Mouse (Mus musculus) brain, adult 2 months (tissue): ENCODE results near the gene Rbm34.

Source experiments
- DNase-seq: peaks from one replicate; pipeline ENCODE4 v3.0.0; 2011; ENCODE audit warnings: low read depth, low spot score

The Rbm34 gene

DNA sequence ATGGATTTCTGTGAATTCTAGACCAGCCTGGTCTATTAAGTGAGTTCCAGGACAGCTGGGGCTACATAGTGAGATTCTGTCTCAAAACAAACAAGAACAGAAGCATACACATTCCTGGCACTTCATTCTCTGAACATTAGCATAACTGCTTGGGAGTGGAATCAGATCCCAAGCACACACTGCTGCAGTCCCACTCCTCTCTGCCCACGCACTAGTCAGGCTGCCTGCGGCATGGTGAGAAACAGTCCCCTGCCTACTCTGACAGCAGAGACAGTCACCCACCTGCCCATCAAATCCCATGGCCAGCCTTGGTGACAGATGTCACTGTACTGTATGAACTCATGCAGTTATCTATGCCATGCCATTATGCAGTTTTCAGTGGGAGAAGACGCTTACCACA, 9.4 kb downstream of the Rbm34 start:
- peak; percentile 79 for DNase-seq

DNA sequence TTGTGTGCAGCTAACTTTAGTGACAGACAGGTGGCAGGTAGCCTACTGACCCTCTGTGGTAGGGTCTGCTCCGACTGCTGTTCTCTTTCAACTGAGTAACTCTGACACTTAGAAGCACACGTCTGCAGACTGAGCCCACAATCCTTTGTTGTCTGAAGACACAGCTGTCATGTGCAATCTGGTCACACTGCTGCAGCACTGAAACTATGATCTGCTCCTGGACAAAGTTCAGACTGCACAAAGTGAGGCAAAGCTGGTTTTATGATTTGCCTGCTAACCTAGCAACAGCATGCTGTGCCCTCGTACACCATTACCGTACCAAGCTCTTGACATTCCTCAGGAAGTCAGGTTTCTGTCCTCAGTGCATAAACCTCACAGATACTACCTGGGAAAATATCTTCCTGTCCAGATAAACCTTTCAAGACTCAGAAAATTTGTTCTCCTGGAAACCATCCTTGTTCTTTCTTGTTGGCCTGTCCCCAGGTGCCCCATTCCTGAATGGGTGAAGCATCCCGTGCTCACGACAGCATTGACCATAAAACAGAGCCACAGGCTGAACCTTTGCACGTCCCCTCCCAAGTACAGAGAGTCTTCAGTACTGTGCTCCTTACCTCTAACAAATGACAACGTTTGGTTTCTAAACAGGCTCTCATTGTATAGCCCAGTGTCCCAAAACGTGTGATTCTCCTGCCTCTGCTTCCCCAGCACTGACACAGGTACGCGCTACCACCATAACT, 18.8 kb downstream of the Rbm34 start:
- no peak for DNase-seq

DNA sequence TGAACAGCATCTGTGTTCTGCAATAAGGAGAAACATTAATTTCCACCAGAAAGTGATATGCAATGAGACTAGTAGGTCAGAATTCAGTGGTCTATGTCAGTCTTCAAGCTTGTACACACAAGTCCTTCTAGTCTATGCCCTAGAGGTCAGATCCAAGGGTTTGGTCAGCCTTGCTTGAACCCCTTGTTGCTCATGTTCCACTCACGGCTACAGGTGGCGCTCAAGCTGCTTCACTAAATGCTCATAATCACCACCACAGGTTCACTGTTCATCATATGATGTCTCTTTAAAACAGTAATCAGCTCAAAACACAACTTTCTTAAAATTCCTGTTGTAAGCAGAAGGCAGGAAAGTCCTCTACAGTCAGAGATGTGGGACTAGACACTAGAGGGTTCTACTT, 21.3 kb downstream of the Rbm34 start:
- no peak for DNase-seq

DNA sequence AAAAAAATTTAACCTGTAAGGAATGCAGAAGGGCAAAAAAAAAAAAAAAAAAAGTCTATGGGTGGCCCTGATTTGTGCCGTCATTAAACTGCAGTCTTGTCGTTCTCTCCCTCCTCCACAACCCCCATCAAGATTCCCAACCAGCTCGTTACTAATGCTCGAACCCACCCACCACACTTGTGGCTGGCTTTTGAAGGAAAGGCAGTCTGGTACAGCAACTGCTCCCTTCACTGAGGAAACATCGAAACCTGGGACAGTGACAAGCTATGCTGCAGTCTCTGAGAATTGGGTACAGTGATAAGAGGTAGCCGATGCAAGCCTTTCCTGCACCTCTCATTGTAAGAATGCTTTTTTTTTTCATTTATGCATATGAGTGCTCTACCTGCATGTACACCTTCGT, 24.4 kb downstream of the Rbm34 start:
- DNase-seq, result peak; percentile 61

DNA sequence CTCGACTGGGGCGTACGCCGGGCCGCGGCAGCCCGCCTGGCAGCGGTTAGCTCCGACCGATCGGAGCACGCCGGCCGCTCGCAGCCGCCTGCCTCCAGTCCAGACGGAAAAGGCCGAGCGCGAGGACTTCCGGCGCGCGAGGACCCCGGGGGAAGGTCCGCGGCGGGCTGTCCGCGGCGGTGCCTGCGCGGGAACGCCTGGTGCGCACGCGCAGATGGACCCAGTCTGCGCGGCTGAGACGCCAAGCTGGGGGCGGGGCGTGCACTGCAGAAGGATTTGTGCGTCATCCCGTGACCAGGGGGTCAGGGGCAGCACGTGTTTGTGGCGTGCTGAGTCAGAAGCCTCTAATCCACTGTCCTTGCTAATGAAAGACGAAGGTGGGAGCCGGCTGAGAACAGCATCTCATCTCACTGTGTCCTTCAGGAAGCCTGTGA, 25.1 kb downstream of the Rbm34 start, which contains the start of gene Tomm20:
Gene Tomm20, minus strand, starts transcription at position 115 of the 434 bp plus-strand sequence.
- DNase-seq, result peak; percentile 98

DNA sequence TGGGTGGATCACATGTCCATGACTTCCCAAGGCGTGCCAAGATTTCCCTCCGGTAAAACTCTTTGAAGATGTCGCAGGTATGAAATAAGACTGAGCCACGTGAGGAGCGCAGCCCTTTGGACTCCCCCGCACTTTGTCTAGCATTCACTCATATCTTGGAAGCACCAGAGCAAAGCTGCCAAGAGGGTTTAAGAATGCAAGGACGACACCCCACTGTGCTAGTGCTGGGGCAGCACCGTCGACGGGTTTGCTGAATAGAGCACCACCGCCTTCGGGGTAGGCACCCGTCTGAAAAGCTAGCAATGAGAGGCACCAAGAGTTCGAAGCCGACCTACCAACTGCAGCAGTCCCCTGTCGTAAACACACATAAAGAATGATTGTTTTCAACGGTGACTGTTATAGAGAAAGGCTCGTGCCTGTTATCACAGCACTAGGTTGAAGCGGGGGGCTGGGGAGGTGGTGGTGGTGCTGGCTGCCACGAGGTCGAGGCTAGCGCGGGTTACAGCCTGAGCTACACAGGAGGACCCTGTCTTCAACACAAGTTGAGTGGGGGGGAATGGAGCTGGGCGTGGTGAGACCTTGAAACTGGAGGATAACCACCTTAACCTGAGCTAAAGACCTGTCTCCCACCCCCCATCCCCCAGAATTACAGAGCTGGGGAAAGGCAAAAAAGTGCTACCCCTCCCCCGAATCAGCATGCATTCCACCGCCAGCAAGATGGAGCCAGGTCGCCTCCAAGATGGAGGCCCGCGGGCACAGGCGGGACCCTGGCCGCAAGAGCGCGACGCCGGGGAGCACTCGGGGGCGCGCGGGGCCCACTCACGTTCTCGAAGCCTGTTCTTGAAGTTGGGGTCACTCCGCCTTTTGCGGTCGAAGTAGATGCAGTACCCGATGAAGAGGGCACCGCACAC, 25.8 kb downstream of the Rbm34 start:
- peak; percentile 69 for DNase-seq

DNA sequence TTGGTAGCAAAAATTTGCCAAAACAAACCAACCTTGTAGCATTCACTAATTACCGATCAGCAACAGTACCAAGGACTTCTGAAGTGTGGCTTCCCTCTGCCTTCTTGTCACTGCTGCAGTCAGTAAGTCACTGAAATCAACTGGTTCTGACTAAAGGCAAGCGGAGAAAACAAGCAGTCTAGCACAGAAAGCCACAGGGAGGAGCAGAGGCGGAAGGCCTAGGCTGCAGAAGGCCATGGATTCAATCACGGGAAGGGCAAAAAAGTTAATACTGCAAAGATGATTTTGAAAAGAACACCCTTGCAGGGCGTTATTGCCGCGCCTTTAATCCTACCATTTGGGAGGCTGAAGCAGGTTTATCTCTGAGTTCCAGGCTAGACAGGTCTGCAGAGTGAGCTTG, 27.3 kb downstream of the Rbm34 start:
- no peak for DNase-seq

DNA sequence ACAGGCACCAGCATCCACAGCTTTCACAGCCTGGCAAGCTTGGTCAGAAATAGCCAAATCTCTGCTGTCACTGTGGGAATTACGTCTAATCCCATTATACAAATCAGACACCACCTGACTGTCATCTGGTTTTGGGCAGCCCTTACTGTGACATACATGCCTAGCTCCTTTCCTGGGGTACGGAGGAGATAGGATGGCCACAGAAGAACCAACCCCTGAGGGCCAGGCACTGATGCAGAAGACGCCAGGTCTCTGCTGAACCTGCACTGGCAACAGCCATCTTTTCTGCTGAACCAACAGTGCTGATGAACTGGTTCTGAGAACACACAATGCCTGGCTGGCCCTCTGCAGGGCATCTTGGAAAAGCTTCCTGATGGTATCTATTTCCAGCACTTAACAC, 33.5 kb downstream of the Rbm34 start:
- no peak for DNase-seq

DNA sequence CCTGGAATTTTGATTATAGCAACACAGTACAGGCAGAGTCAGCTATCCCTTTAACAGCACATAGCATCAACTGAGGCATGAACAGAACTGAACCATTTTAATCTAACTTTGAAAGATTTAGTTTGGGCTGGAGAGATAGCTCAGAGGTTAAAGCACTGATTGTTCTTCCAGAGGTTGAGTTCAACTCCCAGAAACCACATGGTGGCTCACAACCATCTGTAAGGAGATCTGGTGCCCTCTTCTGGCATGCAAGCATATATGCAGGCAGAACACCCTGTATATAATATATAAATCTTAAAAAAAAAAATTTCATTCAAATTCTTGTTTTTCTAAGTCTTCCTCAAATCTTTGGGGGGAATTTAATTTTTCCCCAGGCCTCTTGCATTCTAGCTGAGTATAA, 34.9 kb downstream of the Rbm34 start:
- DNase-seq, result no peak

DNA sequence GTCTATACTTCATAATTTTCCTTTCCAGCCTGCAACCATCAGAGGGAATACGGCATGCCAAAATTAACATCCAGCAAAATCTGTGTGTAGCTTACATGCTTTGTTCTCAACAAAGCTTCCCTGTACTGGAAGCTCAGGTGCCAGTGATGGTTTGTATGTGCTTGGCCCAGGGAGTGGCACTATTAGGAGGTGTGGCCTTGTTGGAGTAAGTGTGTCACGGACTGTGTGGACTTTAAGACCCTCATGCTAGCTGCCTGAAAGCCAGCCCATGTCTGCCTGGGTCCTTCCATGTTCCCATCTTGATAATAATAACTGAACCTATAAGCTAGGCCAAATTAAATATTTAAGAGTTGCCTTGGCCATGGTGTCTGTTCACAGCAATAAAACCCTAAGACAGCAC, 35.5 kb downstream of the Rbm34 start:
- DNase-seq, result no peak

DNA sequence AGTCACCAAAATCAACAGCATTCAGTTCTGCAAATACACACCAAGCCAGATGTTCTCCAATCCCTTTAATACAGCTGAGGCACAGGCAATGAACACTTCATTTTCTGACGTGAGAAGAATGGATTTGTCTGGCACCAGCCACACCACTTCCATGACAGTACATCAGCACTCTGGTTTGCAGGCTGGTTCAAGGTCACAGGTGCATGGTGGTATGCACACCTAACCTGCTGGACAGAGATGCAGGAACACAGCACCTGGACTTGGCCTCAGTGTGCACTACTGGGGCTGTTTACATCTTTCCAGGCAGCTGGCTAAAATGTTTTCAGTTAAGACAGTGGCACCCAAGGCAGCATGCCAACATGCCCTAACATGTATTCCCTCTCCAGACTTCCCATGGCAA, 38.2 kb downstream of the Rbm34 start:
- DNase-seq, result no peak

DNA sequence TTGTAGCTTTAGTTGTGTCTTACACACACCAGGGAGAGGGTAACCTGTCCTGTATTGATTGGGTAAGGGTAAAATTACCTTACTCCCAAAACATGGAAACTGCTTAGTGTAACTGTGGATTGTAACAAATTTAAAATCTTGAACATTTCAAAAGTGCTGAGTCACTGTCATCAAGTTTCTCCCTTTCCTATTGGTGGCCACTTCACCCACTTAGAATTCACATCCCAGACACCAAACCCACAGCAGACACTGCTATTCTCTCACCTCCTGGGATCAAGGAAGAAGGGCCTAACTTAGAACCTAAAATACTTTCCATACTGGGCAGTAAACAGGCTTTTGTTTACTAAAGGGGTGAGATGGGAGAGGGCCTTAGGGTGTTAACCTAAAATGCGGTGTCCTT, 38.6 kb downstream of the Rbm34 start:
- DNase-seq, result peak; percentile 18

DNA sequence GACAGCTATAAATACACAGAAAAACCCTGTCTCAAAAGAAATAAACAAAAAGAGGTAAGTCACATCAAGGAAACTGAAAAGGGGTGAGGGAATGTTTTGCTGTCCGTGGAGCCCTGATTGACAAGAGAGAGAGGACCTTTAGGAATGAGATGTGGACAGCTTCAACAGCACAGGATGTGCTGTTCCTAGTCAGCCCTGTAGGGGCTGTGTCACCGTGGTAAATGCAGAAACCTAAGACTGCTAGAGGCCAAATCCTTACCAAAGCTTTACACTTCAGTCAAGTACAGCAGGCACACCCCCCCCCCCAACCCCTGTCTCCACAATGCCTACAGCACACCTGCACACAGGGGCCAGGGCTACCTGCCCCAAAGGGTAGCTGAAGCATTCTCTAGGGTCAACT, 39.2 kb downstream of the Rbm34 start:
- no peak for DNase-seq

DNA sequence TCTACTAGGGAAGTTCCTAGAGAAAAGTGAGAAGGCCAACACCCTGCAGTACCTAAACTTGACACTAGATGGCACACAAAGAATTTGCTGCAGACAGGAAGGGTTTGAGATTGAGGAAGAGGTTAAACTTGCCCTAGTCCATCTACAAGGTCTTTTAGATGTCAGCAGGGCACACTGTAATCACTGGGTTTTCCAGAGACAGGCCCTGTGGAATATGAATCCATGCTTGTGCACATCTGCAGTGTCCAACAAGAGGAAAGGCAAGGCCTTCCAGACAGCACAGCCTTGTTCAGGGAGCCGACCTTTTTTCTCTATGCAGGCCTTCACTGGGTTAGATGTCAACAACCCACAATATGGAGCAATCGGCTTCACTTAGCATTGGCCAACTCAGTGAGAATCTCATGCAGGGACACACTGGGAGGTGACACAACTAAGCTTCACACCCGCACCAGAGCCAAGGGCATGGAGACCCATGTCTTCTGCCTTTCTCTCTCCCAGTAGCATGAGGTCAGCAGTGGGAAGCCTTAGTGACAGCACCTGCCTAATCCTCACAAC, 41.2 kb downstream of the Rbm34 start:
- peak; percentile 87 for DNase-seq

DNA sequence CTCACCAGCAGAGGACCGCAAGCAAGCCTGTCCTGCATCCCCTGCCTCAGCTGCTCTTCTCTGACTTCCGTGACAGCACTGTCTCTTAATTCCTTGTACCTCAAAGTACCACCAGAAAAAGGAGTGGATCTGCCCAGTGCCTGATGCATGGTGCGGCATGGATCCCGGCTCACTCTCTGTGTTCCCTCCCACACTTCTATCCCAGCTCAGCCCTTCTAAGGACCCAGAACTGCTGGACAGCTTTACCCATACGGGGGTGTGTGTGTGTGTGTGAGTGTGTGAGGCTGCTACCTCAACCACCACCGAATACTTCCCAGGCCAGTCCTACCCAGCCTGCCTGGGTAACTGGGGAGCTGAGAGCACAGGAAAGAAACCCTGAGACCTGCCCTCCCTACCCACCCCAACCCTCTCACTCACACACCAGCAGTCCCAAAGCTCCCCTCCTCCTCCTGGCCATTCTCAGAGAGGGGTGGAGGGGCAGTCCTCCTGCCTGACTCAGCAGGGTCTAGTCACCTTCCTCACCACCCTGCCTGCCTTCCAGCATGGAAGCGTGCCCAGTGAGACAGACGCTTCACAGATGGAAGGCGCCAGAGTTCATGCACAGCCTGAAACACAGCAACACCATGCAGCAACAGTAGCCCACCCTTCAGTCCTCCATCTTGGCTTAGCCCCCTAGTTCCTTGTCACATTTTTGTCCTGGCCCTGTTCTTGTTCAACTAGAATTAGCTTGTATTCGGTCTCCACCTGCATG, 41.9 kb downstream of the Rbm34 start:
- DNase-seq, result peak; percentile 48

DNA sequence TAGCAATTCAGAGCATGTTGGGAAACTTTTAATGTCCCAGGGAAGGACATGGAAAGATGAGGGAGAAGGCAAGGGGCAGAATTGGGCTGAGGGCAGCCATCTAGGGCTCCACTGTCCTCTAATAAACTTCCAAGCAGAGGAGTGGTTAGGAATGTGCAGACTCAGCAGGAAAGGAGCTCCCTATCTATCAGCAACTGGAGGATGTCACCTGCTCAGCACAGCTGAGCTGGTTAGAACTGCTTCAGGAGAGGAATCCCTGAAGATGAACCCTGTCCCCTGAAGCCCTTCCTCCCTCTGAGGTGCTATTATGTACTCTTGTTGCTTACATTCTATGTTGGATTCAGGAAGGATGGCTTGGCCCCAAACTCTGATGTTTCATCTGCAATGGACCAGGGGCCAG, 42.8 kb downstream of the Rbm34 start:
- DNase-seq, result no peak

DNA sequence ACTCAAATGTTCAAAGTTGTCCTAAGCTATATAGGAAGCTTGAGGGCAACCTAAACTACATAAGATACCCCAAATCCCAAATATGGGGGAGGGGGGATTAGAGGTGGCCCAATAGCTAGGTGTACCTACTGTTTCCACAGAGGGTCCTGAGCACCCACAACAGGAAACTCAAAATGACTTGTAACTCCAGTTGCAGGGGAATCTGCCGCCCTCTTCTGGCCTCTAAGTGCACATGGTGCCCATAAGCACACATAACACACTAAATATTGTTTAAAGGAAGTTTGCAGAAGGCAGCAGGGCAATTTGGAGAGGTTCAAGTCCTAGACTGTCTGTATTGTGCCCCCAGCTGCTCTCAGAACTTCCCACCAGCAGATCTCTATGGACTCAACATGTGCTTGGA, 43.8 kb downstream of the Rbm34 start:
- DNase-seq, result no peak

DNA sequence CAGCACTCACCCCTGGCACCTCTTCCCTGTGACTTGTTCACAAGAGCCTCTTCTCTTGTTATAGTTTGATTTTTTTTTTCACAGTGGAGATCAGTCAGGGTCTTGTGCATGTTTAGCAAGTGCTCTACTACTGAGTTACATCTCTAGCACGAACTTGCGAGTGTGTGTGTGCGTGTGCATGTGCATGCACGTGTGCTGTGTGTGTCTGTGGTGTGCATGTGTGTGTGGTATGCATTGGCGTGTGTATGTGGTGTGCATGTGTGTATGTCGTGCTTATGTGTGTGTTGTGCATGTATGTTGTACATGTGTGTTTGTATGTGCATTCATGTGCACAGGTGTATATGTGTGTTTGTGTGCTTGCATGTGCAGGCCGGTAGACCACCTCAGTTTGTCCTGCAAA, 47.9 kb downstream of the Rbm34 start:
- no peak for DNase-seq

DNA sequence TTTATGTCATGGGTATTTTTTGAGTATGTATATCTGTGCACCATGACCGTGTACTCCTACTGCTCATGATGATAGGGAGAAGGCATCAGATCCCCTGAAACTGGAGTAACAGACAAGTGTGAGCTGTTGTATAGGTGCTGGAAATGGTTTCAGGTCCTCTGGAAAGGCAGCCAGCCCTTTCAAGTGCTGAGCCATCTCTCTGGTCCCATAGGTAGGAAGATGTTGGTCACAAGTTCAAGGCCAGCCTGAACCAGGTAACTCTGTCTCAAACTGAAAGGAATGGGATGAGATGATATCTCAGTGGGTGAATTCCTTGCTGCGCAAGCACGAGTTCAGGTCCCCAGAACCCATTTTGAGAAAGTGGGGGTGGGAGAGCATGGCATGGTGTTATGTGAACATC, 49.4 kb downstream of the Rbm34 start:
- no peak for DNase-seq

DNA sequence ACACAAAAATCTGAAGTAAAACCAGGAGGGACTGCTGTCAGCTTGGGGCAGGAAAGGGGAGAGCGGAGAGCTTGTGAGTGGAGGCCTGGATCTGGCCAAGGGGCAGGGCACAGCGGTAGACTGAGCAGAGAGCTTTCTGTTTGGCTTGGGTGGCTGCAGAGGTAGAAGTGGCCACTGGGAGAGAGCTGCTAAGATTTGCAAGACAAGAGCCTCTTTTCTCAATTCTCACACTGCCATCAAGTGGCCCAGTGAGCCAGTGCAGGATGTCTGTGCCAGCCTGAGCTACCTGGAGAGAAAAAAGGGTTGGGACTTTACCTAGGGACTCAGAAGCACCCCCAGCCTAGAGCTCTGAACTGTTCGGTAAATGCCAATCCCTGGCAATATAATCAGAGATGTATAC, 50.0 kb downstream of the Rbm34 start:
- peak; percentile 95 for DNase-seq

DNA sequence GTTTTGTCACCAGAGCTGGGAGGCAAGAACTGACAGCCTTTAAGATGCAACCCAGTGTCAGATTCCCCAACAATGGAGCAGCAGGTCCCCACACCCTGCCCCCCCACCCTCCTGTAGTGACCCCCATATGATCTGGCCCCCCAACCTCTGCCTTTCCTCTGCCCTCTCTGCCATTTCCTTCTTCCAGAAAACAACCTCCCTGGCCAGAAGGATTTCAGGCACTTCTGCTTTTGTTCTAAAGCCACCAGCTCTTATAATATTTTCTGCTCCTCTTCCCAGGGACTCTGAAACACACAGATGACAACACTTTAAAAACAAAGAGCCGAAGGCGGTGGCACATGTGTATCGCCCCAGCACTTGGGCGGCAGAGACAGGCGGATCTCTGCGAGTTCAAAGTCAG, 50.5 kb downstream of the Rbm34 start:
- no peak for DNase-seq

DNA sequence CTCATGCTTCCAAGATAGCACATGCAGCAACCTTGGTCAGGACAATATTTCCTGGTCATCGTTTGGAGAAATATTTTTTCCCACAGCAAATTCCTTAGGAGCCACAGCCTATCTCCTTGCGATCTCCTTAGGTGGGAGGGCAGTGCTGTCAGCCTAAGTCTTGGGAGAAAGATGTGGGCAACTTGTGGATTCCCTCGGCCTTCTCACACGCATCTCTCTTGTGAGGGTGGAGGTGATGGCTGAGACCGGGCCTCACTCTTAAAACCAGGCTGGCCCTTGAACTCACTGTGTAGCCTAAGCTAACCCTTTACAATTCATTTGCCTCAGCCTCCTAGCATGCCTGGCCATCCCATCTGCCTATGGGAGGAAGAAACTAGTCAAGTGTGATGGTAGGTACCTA, 51.2 kb downstream of the Rbm34 start:
- no peak for DNase-seq
